Mouse (Mus musculus): ENCODE results near the gene Cfap126. TPM values are rescaled to one million over a fixed set of nuclear protein-coding genes. Genes with fewer than 3 reads are reported as not detected.

The Cfap126 gene
- polyA plus RNA-seq, 1 experiment from 2014 or later: 32.2 TPM

DNA sequence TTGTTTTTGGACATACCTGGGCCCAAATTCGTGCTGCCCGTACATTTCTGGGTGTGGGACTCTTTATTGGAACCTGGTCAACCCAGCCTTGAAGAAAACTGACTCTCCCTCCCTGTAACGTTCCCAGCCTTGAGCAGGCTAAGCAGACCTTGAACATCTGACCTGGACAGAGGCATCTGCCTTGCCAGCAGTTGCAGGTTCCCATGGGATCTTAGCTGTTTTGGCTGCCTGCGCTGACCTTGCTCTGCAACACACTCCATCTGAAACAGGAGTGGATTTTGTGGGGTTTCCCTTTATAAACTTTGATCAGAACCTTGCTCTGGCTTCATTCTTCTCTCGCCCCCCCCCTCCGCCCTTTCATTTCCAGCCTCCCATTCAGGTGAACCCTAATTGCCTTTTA is 8.5 kb upstream of the Cfap126 start:
- H3K9ac ChIP-seq (replicated peaks; ENCODE audit: low read depth): no peak overlapping the region
- no peak for DNase-seq (ENCODE audit: low spot score)
- WGBS: 86% methylated on average over 6 of the region's 6 CpGs

DNA sequence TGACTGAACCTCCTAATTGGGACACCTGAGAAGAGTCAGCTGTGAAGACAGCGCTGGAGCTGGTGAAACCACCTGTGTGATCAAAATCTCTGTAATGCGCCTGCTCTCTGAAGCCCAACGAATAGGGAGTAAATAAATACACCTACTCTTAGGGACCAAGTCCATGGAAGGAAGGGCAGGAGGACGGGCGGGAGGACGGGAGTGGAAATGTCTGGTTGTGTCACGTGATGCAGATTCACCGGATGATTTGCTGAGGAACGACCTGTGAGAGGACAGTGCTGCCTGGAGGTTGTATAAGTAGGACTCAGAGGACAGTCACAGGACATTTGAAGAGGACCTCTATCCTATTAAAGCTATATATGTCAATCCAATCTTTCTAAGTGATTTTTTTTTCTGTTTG is 4.1 kb upstream of the Cfap126 start:
- Histone ChIP-seq H3K9me3 (ENCODE audit: low read length) (no peaks in the 10 kb centered on the region), H3K27me3 (replicated peaks; ENCODE audit: insufficient read depth, low read length) (no peaks in the 10 kb centered on the region), H3K27ac (ENCODE audit: low read length) (no peak overlapping the region), H3K4me3 (ENCODE audit: low read depth, low read length) (no peak overlapping the region), H3K4me2 (replicated peaks; ENCODE audit: low read depth, low read length) (no peak overlapping the region), H3K4me1 (ENCODE audit: insufficient read depth, low read depth, low read length) (no peaks in the 10 kb centered on the region), H3K36me3 (ENCODE audit: insufficient read depth, low read length) (no peaks in the 10 kb centered on the region), H3K9ac (replicated peaks; ENCODE audit: low read depth) (no peak overlapping the region)
- DNase-seq (ENCODE audit: low spot score) (no peak), ATAC-seq (no peak)
- whole genome bisulfite sequencing: 45% methylated on average over 9 of the region's 9 CpGs
- TF ChIP-seq CTCF (IDR thresholded peaks at IDR 0.05): no peak
- TF ChIP-seq EP300 (IDR thresholded peaks at IDR 0.05): no peak

More for the DNA sequence above, 8.5 kb upstream of the Cfap126 start:
- H3K27ac ChIP-seq (ENCODE audit: low read length): no peak overlapping the region
- ATAC-seq: no peak
- no peaks in the 10 kb centered on the region for H3K4me1 ChIP-seq (ENCODE audit: insufficient read depth, low read depth, low read length)
- TF ChIP-seq CTCF (IDR thresholded peaks at IDR 0.05): no peak
- no peak for TF ChIP-seq EP300 (IDR thresholded peaks at IDR 0.05)
- no peaks in the 10 kb centered on the region for H3K36me3 ChIP-seq (ENCODE audit: insufficient read depth, low read length)
- no peaks in the 10 kb centered on the region for H3K9me3 ChIP-seq (ENCODE audit: low read length)
- H3K4me2 ChIP-seq (replicated peaks; ENCODE audit: low read depth, low read length): no peak overlapping the region
- H3K4me3 ChIP-seq (ENCODE audit: low read depth, low read length): no peak overlapping the region
- H3K27me3 ChIP-seq (replicated peaks; ENCODE audit: insufficient read depth, low read length): no peaks in the 10 kb centered on the region

DNA sequence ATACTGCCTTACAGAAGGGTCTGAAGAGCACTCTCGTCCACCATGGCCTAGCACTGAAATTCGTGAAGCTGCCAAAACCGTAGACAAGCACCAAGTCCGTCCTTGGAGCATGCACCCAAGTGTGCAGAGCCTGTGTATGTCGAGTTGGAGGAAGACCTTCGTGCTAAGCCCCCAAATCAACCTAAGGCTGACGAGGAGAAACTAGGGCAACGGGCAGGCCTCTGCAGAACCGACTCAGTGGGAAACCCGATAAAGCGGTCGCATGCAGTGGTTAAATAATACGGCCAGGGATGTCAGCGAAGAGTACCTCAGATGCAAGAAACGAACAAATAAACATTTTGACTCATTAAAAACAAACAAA is 3.1 kb upstream of the Cfap126 start:
- Histone ChIP-seq H3K27me3 (replicated peaks; ENCODE audit: insufficient read depth, low read length) (no peaks in the 10 kb centered on the region), H3K4me1 (ENCODE audit: insufficient read depth, low read depth, low read length) (no peaks in the 10 kb centered on the region), H3K27ac (ENCODE audit: low read length) (no peak overlapping the region), H3K9ac (replicated peaks; ENCODE audit: low read depth) (0 out of 2 replicates have a peak overlapping the region, but pooled peaks have one; percentile 41), H3K4me2 (replicated peaks; ENCODE audit: low read depth, low read length) (peak overlapping the region; percentile 57), H3K9me3 (ENCODE audit: low read length) (no peaks in the 10 kb centered on the region), H3K4me3 (ENCODE audit: low read depth, low read length) (peak overlapping the region; percentile 52), H3K36me3 (ENCODE audit: insufficient read depth, low read length) (no peaks in the 10 kb centered on the region)
- 12% methylated on average over 15 of the region's 15 CpGs for WGBS
- TF ChIP-seq EP300 (IDR thresholded peaks at IDR 0.05) (no peak), CTCF (IDR thresholded peaks at IDR 0.05) (no peak)
- ATAC-seq: no peak
- no peak for DNase-seq (ENCODE audit: low spot score)

DNA sequence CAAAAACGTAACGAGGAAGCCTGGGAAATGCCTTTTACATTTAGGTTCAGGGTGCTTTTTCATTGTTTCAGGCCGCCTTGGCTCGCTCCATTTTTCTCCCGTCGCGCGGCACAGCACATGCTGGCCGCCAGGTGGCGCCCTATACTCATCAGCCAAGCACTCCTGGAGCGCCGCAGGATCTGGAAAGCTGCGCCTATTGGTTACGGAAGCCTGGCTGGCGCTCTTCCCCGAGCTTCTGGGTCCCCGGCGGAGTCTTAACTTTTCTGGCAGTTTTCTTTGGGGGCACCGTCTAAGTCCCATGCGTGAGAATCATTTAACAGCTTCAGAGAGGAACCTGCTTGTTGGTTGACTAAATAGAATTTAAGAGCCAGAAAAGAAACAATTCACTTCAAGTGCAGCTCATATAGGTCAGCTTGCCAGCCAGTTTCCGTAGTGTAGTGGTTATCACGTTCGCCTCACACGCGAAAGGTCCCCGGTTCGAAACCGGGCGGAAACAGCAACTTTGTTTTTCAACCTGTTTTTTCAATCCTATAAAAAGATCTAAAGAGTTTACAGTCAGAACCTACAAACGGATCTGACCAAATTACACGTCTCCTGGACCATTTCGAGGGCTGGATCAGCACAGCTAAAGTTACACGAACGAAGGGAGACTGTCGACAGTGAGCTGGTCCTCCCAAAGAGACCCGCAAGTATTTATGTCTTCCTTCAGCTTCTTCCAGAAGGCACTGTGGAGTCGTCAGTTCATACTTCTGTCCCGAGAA is 2.5 kb upstream of the Cfap126 start:
- Histone ChIP-seq H3K4me2 (replicated peaks; ENCODE audit: low read depth, low read length) (peak overlapping the region; percentile 57), H3K27ac (ENCODE audit: low read length) (peak overlapping the region; percentile 83), H3K9me3 (ENCODE audit: low read length) (no peaks in the 10 kb centered on the region), H3K27me3 (replicated peaks; ENCODE audit: insufficient read depth, low read length) (no peaks in the 10 kb centered on the region), H3K4me1 (ENCODE audit: insufficient read depth, low read depth, low read length) (no peaks in the 10 kb centered on the region), H3K4me3 (ENCODE audit: low read depth, low read length) (peak overlapping the region; percentile 52), H3K36me3 (ENCODE audit: insufficient read depth, low read length) (no peaks in the 10 kb centered on the region), H3K9ac (replicated peaks; ENCODE audit: low read depth) (peak overlapping the region; percentile 53)
- under 1% methylated on average over 38 of the region's 38 CpGs for WGBS
- DNase-seq (ENCODE audit: low spot score): peak; percentile 95
- ATAC-seq: peak; percentile 84
- TF ChIP-seq EP300 (IDR thresholded peaks at IDR 0.05): peak; percentile 47
- peak; percentile 94 for TF ChIP-seq CTCF (IDR thresholded peaks at IDR 0.05)

DNA sequence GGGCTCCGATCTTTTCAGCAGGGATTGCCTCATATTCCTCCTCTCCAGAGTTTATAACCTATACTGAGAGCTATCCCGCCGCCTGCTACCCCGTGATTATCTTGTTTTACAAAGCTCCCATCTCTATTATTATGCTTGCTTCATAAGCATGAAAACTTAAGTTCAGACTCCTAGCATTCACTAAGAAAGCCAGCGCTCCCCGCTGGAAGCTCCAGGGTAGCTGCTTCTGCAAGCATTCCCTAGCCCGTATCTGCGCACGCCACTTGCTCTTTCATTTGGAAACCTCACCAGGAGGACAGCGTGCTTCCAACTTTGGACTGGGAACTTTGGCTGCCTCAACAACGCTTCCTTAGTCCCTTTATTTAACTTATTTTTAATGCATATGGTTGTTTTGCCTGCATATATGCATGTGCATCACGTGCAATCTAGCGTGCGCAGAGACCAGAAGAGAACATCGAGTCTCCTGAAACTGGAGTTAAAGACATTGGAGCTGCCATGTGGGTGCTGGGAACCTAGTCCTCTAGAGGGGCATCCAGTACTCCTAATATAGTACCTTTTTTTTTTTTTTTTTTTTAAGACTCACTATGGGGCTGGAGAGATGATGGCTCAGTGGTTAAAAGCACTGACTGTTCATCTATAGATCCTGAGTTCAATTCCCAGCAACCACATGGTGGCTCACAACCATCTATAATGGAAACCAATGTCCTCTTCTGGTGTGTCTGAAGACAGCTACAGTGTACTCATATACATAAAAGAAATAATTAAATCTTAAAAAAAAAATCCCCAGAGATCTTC is 1.7 kb upstream of the Cfap126 start:
- Histone ChIP-seq H3K36me3 (ENCODE audit: insufficient read depth, low read length) (no peaks in the 10 kb centered on the region), H3K4me1 (ENCODE audit: insufficient read depth, low read depth, low read length) (no peaks in the 10 kb centered on the region), H3K9me3 (ENCODE audit: low read length) (no peaks in the 10 kb centered on the region), H3K9ac (replicated peaks; ENCODE audit: low read depth) (peak overlapping the region; percentile 53), H3K4me3 (ENCODE audit: low read depth, low read length) (peak overlapping the region; percentile 52), H3K4me2 (replicated peaks; ENCODE audit: low read depth, low read length) (peak overlapping the region; percentile 57), H3K27ac (ENCODE audit: low read length) (peak overlapping the region; percentile 83), H3K27me3 (replicated peaks; ENCODE audit: insufficient read depth, low read length) (no peaks in the 10 kb centered on the region)
- 2% methylated on average over 15 of the region's 15 CpGs for WGBS
- ATAC-seq (peak; percentile 7; the same call in 1 of the 2 replicates), DNase-seq (ENCODE audit: low spot score) (peak; percentile 62)
- TF ChIP-seq EP300 (IDR thresholded peaks at IDR 0.05) (no peak), CTCF (IDR thresholded peaks at IDR 0.05) (0 out of 2 replicates have a peak, but pooled peaks have one; percentile 14)

DNA sequence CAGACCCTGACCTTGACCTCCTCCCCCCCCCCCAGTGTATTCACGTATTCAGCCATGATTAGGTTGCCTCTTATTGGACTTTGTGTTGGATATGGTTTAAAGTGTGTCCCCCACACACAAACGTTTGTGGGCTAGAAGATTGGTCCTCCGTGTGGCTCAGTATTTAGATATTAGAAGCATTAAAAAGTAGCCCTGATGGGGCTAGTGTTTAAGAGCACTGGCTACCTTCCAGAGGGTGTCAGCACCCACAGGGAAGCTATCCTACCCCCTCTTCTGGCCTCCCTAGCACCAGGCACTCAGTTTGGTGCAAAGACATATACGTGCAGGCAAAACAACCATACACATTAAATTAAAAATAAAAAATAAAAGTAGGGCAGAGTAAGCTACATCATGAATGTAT is 732 bp upstream of the Cfap126 start:
- H3K36me3 ChIP-seq (ENCODE audit: insufficient read depth, low read length): no peaks in the 10 kb centered on the region
- no peaks in the 10 kb centered on the region for H3K27me3 ChIP-seq (replicated peaks; ENCODE audit: insufficient read depth, low read length)
- no peak overlapping the region for H3K9ac ChIP-seq (replicated peaks; ENCODE audit: low read depth)
- ATAC-seq (no peak), DNase-seq (ENCODE audit: low spot score) (no peak)
- WGBS: 73% methylated on average over 4 of the region's 4 CpGs
- no peak overlapping the region for H3K27ac ChIP-seq (ENCODE audit: low read length)
- no peaks in the 10 kb centered on the region for H3K4me1 ChIP-seq (ENCODE audit: insufficient read depth, low read depth, low read length)
- no peak overlapping the region for H3K4me2 ChIP-seq (replicated peaks; ENCODE audit: low read depth, low read length)
- TF ChIP-seq EP300 (IDR thresholded peaks at IDR 0.05) (no peak), CTCF (IDR thresholded peaks at IDR 0.05) (no peak)
- H3K4me3 ChIP-seq (ENCODE audit: low read depth, low read length): no peak overlapping the region
- no peaks in the 10 kb centered on the region for H3K9me3 ChIP-seq (ENCODE audit: low read length)

All from lung, postnatal 0 days (tissue).